Mouse (Mus musculus) c-Kit-negative CD71-positive TER-119-positive erythroid progenitor cells, embryonic 14.5 days (primary cell): ENCODE data around the gene Pax6.

ENCODE experiments used
- DNase-seq: peaks from one replicate; pipeline ENCODE4 v3.0.0-alpha.2; 2013; ENCODE audit warnings: low read depth, low spot score

Gene Pax6

DNA sequence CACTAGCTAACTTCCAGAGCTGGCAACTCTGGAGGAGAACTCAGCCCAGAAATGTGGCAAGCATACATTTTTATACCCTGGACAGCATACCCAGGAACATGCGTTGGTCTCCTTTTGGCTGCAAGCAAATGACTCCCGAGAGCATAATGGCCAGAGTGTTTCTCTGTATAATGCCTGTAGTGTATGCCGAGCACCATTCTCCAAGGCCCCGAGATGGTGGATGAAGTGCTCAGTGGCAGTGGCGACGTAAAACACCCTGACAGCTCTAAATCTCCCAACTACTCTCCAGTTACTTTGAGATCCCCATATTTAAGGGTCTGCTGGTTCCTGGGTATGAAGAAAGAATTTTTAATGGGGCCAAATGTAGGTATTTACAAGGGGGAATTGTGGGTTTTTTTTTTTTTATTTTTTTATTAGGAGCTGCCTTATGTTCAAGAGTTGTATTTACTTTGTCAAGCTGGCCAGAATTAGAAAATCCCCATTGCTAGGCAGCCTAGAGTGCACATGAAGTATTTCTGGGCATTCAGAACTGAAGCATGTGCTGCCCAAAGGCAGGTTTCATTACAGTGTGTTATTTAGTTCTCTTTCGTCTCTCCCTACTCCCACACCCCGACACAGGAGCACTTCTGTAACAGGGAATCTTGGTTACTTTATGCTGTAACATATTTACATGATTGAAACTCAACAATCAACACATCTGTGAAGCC is 46.9 kb downstream of the Pax6 start:
- no peak for DNase-seq

DNA sequence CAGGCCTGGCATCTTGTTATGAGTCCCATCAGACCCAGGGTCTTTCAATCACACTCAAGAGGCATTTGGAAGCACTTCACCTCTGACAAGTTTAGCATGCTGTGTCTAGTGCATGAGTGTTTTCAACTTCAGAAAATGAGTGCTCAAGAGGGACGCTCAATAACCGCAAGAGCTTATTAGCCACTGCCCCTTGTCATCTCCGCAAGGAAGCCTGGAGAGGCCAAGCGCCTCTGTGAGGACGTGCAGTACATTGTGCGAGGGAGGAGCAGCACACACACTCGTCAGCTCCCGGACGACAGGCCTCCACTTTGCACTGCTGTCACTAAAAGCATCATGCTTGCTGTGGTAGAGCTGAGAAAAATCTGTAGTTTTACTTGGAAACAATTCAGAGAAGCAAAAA is 58.0 kb downstream of the Pax6 start:
- no peak for DNase-seq

DNA sequence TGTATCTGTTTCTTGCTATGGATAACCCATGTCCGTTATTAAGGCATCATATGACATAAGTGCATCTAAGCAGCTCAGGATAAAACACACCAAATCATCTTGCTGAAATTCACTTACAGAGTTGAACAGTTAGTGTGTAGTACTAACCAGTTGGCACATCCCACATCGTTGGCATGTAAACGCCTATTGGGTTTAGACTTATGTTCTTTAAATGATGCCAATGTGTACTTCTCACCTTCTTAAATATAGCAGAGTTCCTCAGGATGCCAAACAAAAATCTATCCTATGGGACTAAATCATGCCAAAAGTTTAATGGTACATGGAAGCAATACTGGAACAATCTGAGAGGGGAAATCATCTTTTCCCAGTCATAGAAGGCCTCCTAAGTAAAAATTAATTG is 62.0 kb downstream of the Pax6 start:
- no peak for DNase-seq

DNA sequence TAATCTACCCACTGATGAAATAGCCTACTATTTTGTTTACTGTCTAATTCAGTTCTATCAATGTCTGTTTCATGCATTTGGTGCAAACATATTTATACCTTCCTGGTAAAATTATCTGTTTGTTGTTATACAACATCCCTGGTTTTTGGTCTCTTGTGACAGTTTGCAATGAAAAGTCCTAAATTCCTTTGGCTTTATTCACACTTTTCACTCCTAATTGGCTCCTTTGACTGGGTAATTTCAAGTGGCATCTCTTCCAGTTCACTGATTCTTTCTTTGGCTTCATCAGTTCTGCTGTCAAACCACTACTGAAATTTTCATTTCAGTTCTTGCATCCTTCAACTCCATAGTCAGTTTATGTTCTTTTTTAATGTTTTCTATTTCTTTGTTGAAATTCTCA is 67.5 kb downstream of the Pax6 start:
- no peak for DNase-seq

DNA sequence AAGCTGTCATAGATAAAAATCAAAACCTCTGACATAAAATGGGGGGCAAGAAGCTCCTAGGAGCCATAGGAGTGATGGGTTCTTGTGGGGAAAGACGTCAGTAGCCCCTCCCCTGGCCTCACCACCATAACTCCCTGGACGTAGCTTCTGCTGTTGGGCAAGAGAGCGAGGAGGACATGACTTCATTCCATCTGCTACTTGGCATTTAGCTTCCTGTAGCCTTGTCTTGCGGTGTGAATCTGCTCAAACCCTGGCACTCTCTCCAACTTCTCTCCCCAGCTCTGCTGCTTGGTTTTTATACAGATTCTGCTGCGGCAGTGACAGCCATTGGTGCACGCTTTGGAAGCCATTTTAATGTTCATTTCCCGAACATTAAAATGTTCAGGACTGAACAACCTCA is 78.2 kb downstream of the Pax6 start:
- no peak for DNase-seq
